Mouse (Mus musculus): Measurements from ENCODE around the gene Picalm. TPM values are rescaled to one million over a fixed set of nuclear protein-coding genes. Genes with fewer than 3 reads are reported as not detected.

The Picalm gene
- polyA plus RNA-seq, 1 experiment from 2014 or later: 39.1 TPM

- peak; percentile 75; the same call in 1 of the 2 replicates for ATAC-seq (replicated peaks)
- Histone ChIP-seq H3K9ac (no peak overlapping the region), H3K27ac (no peak overlapping the region), H3K27me3 (replicated peaks) (no peaks in the 10 kb centered on the region), H3K4me2 (peak overlapping the region; percentile 40), H3K9me3 (no peaks in the 10 kb centered on the region), H3K4me1 (no peaks in the 10 kb centered on the region; the same call in 1 of the 2 replicates), H3K4me3 (peak overlapping the region; percentile 6; the same call in 1 of the 2 replicates), H3K36me3 (replicated peaks) (no peaks in the 10 kb centered on the region)
- WGBS: 29% methylated on average over 10 of the region's 10 CpGs
These were observed 30.8 kb upstream of the Picalm start for GRCm38 (mm10) chr7:90099248-90099647.

- Histone ChIP-seq H3K4me1 (no peaks in the 10 kb centered on the region; the same call in 1 of the 2 replicates), H3K36me3 (replicated peaks) (no peaks in the 10 kb centered on the region), H3K4me2 (no peak overlapping the region), H3K27me3 (replicated peaks) (no peaks in the 10 kb centered on the region), H3K27ac (no peak overlapping the region), H3K9ac (no peak overlapping the region), H3K4me3 (no peak overlapping the region), H3K9me3 (no peaks in the 10 kb centered on the region)
- no peak for ATAC-seq (replicated peaks)
- 92% methylated on average over 3 of the region's 3 CpGs for WGBS
These were observed 29.3 kb upstream of the Picalm start for GRCm38 (mm10) chr7:90100614-90101160.

- Histone ChIP-seq H3K27ac (no peak overlapping the region), H3K4me1 (no peaks in the 10 kb centered on the region), H3K27me3 (replicated peaks) (no peaks in the 10 kb centered on the region), H3K4me3 (no peak overlapping the region), H3K4me2 (no peak overlapping the region), H3K36me3 (replicated peaks) (no peaks in the 10 kb centered on the region), H3K9ac (no peak overlapping the region), H3K9me3 (no peaks in the 10 kb centered on the region)
- ATAC-seq (replicated peaks): no peak
- WGBS: 99% methylated on average over 2 of the region's 2 CpGs
These were observed 13.9 kb upstream of the Picalm start for GRCm38 (mm10) chr7:90116100-90116499.

GRCm38 (mm10) chr7:90120106-90120505, 9.9 kb upstream of the Picalm start:
- no peak for ATAC-seq (replicated peaks)
- H3K4me1 ChIP-seq: no peaks in the 10 kb centered on the region
- H3K27ac ChIP-seq: no peak overlapping the region
- H3K9ac ChIP-seq: no peak overlapping the region
- no peaks in the 10 kb centered on the region for H3K27me3 ChIP-seq (replicated peaks)
- no peaks in the 10 kb centered on the region for H3K36me3 ChIP-seq (replicated peaks)
- H3K4me2 ChIP-seq: no peak overlapping the region
- 59% methylated on average over 4 of the region's 4 CpGs for WGBS
- H3K9me3 ChIP-seq: no peaks in the 10 kb centered on the region
- no peak overlapping the region for H3K4me3 ChIP-seq

- Histone ChIP-seq H3K9me3 (no peaks in the 10 kb centered on the region), H3K4me2 (no peak overlapping the region), H3K4me3 (no peak overlapping the region), H3K4me1 (peaks cover 7% of the 10 kb centered on the region), H3K9ac (no peak overlapping the region), H3K27ac (no peak overlapping the region), H3K36me3 (replicated peaks) (0 out of 2 replicates have a peak, but pooled peaks cover 2% of the 10 kb centered on the region), H3K27me3 (replicated peaks) (no peaks in the 10 kb centered on the region)
- no peak for ATAC-seq (replicated peaks)
- WGBS: 92% methylated on average over 5 of the region's 5 CpGs
These were observed 5.0 kb upstream of the Picalm start for GRCm38 (mm10) chr7:90124991-90125390.

- 75% methylated on average over 8 of the region's 8 CpGs for WGBS
- Histone ChIP-seq H3K4me1 (peaks cover 18% of the 10 kb centered on the region), H3K27me3 (replicated peaks) (no peaks in the 10 kb centered on the region), H3K4me2 (peak overlapping the region; percentile 86), H3K36me3 (replicated peaks) (0 out of 2 replicates have a peak, but pooled peaks cover 2% of the 10 kb centered on the region), H3K9ac (peak overlapping the region; percentile 98; the same call in 1 of the 2 replicates), H3K4me3 (peak overlapping the region; percentile 97), H3K9me3 (no peaks in the 10 kb centered on the region), H3K27ac (peak overlapping the region; percentile 98)
- no peak for ATAC-seq (replicated peaks)
These were observed 1.3 kb upstream of the Picalm start for GRCm38 (mm10) chr7:90128631-90129200.

- peak overlapping the region; percentile 97 for H3K4me3 ChIP-seq
- no peaks in the 10 kb centered on the region for H3K9me3 ChIP-seq
- WGBS: under 1% methylated on average over 12 of the region's 12 CpGs
- peak overlapping the region; percentile 98 for H3K9ac ChIP-seq
- no peaks in the 10 kb centered on the region for H3K27me3 ChIP-seq (replicated peaks)
- H3K4me2 ChIP-seq: peak overlapping the region; percentile 86
- H3K36me3 ChIP-seq (replicated peaks): 0 out of 2 replicates have a peak, but pooled peaks cover 2% of the 10 kb centered on the region
- H3K4me1 ChIP-seq: peaks cover 21% of the 10 kb centered on the region
- peak; percentile 22 for ATAC-seq (replicated peaks)
- peak overlapping the region; percentile 98 for H3K27ac ChIP-seq
These were observed 712 bp upstream of the Picalm start for GRCm38 (mm10) chr7:90129271-90129731.

- Histone ChIP-seq H3K9ac (peak overlapping the region; percentile 98), H3K9me3 (no peaks in the 10 kb centered on the region), H3K4me2 (peak overlapping the region; percentile 86), H3K27ac (peak overlapping the region; percentile 98), H3K4me1 (peaks cover 21% of the 10 kb centered on the region), H3K36me3 (replicated peaks) (no peaks in the 10 kb centered on the region), H3K4me3 (peak overlapping the region; percentile 97), H3K27me3 (replicated peaks) (no peaks in the 10 kb centered on the region)
- ATAC-seq (replicated peaks): peak; percentile 82
- WGBS: under 1% methylated on average over 39 of the region's 39 CpGs
These were observed 725 bp downstream of the Picalm start for GRCm38 (mm10) chr7:90130501-90131375.

- no peak for ATAC-seq (replicated peaks)
- Histone ChIP-seq H3K4me2 (peak overlapping the region; percentile 86), H3K36me3 (replicated peaks) (no peaks in the 10 kb centered on the region), H3K4me3 (peak overlapping the region; percentile 97), H3K27ac (peak overlapping the region; percentile 56), H3K9ac (peak overlapping the region; percentile 98), H3K9me3 (no peaks in the 10 kb centered on the region), H3K27me3 (replicated peaks) (no peaks in the 10 kb centered on the region), H3K4me1 (peaks cover 21% of the 10 kb centered on the region)
- 1% methylated on average over 2 of the region's 2 CpGs for WGBS
These were observed 1.3 kb downstream of the Picalm start for GRCm38 (mm10) chr7:90131376-90131651.

GRCm38 (mm10) chr7:90131831-90132241, 1.8 kb downstream of the Picalm start:
- H3K36me3 ChIP-seq (replicated peaks): no peaks in the 10 kb centered on the region
- no peak overlapping the region for H3K27ac ChIP-seq
- 9% methylated on average over 7 of the region's 7 CpGs for WGBS

GRCm38 (mm10) chr7:90132322-90132721, 2.3 kb downstream of the Picalm start:
- Histone ChIP-seq H3K9ac (0 out of 2 replicates have a peak overlapping the region, but pooled peaks have one; percentile 98), H3K27ac (no peak overlapping the region), H3K27me3 (replicated peaks) (no peaks in the 10 kb centered on the region), H3K9me3 (no peaks in the 10 kb centered on the region), H3K36me3 (replicated peaks) (no peaks in the 10 kb centered on the region), H3K4me1 (peaks cover 21% of the 10 kb centered on the region), H3K4me3 (peak overlapping the region; percentile 97), H3K4me2 (peak overlapping the region; percentile 86)
- WGBS: 69% methylated on average over 3 of the region's 3 CpGs
- ATAC-seq (replicated peaks): no peak

More at GRCm38 (mm10) chr7:90131831-90132241, 1.8 kb downstream of the Picalm start:
- Histone ChIP-seq H3K9ac (peak overlapping the region; percentile 98), H3K9me3 (no peaks in the 10 kb centered on the region), H3K27me3 (replicated peaks) (no peaks in the 10 kb centered on the region), H3K4me1 (peaks cover 21% of the 10 kb centered on the region), H3K4me2 (peak overlapping the region; percentile 86), H3K4me3 (peak overlapping the region; percentile 97)
- ATAC-seq (replicated peaks): no peak

GRCm38 (mm10) chr7:90136736-90137135, 6.7 kb downstream of the Picalm start:
- Histone ChIP-seq H3K9ac (no peak overlapping the region), H3K27ac (no peak overlapping the region), H3K27me3 (replicated peaks) (no peaks in the 10 kb centered on the region), H3K36me3 (replicated peaks) (no peaks in the 10 kb centered on the region), H3K4me2 (no peak overlapping the region), H3K4me3 (no peak overlapping the region), H3K9me3 (no peaks in the 10 kb centered on the region), H3K4me1 (peaks cover 13% of the 10 kb centered on the region)
- ATAC-seq (replicated peaks): no peak
- 90% methylated on average over 3 of the region's 3 CpGs for WGBS
